Mouse (Mus musculus) bone marrow, adult 2 months (tissue): ENCODE results near the gene Acat1. TPM values are rescaled to one million over a fixed set of nuclear protein-coding genes. Genes with fewer than 3 reads are reported as not detected.
A peak's percentile ranks its signal among the peaks of the same experiment; 100 is the strongest.

Source experiments
- H3K27ac ChIP-seq: fragments of 200-500 bp; 2 replicates; pipeline ENCODE4 v1.5.1; 2012; ENCODE audit warnings: low read depth, mild to moderate bottlenecking, control low read depth, inconsistent platforms, low read length; ENCODE audit not compliant: control insufficient read depth, poor library complexity, insufficient read depth
- H3K4me1 ChIP-seq: fragments of 200-500 bp; 2 replicates; pipeline ENCODE4 v1.6.1; 2011; ENCODE audit warnings: low read length; ENCODE audit not compliant: control insufficient read depth, insufficient read depth
- H3K4me3 ChIP-seq: fragments of 200-500 bp; replicated peaks from 2 replicates; pipeline ENCODE3; 2011; ENCODE audit warnings: mild to moderate bottlenecking, low read depth, low read length, control low read depth; ENCODE audit not compliant: control insufficient read depth
- CTCF ChIP-seq: fragments of 200-500 bp; IDR thresholded peaks from 2 replicates; pipeline ENCODE4 v1.5.1; 2011; ENCODE audit warnings: low read length, control low read depth; ENCODE audit not compliant: control insufficient read depth, insufficient read depth
- POLR2A ChIP-seq: fragments of 200-500 bp; IDR thresholded peaks from 2 replicates; pipeline ENCODE4 v1.6.1; 2011; ENCODE audit warnings: low read depth, mild to moderate bottlenecking, control low read depth, low read length, borderline replicate concordance; ENCODE audit not compliant: control insufficient read depth
- WGBS: fragments of 180-500 bp; shearing (Covaris S2); methylation state at CpG from one replicate; pipeline ENCODE4 v1.1.7; 2018; 5-methylcytosine and 5-hydroxymethylcytosine counted together
- polyA plus RNA-seq: library from polyadenylated mRNA; stranded (reverse); fragments of >200 nt; gene quantifications from 2 replicates; pipeline ENCODE4 v1.2.4, GENCODE M21; 2011; ENCODE audit warnings: low replicate concordance; ENCODE audit not compliant: missing spikeins, insufficient read depth, insufficient read length

Acat1 gene
- 22.7 and 23.0 TPM in 2 replicates for polyA plus RNA-seq

DNA sequence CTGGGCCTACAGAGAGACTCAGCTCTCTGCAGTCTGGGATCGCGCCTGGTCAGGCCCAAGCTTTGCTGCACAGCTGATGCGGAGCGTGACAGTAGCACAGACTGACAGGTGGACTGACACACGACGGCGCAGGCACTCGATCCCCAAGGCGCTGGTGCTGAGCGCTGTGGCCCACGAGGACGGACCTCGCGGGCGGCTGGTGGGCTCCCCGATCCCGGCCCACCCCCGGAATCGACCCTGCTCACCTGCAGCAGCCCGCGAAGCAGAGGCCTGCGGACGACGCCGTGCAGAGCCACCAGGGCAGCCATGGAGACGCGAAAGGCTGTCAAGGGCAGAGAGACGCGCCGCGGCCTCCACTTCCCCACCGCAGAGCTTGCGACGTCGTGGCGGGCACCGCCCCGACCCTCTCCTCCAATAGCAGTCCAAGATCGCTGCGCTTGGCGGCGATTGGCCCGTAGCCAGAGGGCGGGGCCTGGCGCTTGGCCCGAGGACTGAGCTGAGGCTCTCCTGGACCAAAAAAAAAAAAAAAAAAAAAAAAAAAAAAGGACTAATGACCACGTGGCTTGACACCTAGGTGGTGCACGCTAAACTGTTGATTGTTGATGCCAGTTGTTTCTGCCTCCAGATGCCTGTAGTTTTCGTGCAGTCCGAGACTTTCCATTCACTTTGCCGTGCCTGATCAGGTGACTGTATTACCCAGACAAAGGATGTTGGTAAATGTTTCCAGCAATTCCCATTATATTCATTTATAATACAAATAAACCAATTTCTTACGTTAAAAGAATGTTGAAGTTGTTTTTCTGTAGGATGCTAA, at the start of gene Acat1:
Gene Acat1, minus strand, starts transcription at position 415 of the 814 bp plus-strand sequence.
- TF ChIP-seq POLR2A (peak; percentile 80; the same call in 1 of the 2 replicates), CTCF (no peak)
- peak within 1 kb of the TSS; percentile 87 for H3K27ac ChIP-seq
- H3K4me3 ChIP-seq = peak within 1 kb of the TSS; percentile 91
- H3K4me1 ChIP-seq = no peaks in the 10 kb centered on the region; the same call in 1 of the 2 replicates
- WGBS = 1% methylated on average over 52 of the region's 52 CpGs

DNA sequence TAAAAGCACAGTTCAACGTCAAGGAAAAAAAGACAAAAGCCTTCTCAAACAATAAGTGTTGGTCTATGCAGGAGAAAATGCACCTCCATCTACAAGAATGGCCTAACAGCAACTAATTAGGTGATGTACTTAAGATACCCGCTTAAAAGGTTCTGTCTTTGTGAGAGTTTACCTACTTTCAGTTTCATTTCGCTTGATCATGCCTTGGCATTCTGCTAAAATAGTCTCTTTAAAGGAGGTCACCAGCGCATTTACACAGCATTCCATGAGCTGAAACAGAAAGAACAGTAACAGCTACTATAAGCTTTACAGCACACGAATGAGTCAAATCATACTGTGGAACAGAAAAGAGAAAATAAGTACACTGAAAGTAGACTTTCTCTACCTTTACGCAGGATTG, 24.6 kb upstream of the Acat1 start:
- Histone ChIP-seq H3K4me3 (no peak overlapping the region), H3K27ac (no peak overlapping the region), H3K4me1 (no peaks in the 10 kb centered on the region)
- 89% methylated on average over 6 of the region's 6 CpGs for WGBS
- TF ChIP-seq POLR2A (no peak), CTCF (no peak)

DNA sequence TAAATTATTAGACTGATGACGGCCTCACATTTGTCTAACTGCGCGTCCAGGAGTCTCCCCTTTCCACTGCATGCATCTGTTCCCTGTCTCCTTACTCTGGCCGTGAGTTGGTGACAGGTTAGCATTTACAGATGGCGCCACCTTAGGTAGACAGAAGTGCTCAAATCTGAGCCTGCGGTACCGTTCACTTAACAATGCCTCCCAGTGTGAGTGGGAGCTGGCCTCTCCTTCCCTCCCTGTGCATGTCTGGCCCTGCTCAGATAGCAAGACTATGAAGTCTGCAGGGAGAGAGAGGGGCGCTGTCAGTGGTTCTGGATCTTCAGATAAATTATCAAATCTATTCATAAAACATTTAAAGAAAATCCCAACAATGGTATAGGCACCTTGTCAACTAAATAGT, 5.1 kb upstream of the Acat1 start:
- WGBS = 84% methylated on average over 8 of the region's 8 CpGs

DNA sequence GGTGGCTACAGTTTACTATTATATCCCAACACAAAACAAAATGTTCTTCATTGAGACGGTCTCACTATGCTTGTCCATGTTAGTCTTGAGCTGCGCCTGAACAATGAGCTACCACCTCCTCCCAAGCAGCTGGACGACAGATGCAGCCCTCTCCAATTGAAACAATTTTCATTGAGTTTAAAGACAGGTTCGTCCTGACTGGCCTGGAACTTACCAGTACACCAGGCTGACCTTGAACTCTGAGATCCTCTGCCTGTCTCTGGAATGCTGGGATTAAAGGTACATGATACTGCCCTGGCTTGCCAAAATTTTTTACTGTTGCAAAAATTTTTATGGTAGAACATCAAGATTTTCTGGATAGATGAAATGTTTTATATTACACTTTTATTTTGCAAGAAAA, 4.1 kb upstream of the Acat1 start:
- Histone ChIP-seq H3K4me3 (no peak overlapping the region), H3K4me1 (no peaks in the 10 kb centered on the region; the same call in 1 of the 2 replicates), H3K27ac (no peak overlapping the region)
- TF ChIP-seq CTCF = no peak
- 84% methylated on average over 4 of the region's 4 CpGs for WGBS

More for the DNA sequence above, 5.1 kb upstream of the Acat1 start:
- TF ChIP-seq CTCF (no peak), POLR2A (no peak)
- Histone ChIP-seq H3K4me1 (no peaks in the 10 kb centered on the region; the same call in 1 of the 2 replicates), H3K27ac (no peak overlapping the region), H3K4me3 (no peak overlapping the region)

DNA sequence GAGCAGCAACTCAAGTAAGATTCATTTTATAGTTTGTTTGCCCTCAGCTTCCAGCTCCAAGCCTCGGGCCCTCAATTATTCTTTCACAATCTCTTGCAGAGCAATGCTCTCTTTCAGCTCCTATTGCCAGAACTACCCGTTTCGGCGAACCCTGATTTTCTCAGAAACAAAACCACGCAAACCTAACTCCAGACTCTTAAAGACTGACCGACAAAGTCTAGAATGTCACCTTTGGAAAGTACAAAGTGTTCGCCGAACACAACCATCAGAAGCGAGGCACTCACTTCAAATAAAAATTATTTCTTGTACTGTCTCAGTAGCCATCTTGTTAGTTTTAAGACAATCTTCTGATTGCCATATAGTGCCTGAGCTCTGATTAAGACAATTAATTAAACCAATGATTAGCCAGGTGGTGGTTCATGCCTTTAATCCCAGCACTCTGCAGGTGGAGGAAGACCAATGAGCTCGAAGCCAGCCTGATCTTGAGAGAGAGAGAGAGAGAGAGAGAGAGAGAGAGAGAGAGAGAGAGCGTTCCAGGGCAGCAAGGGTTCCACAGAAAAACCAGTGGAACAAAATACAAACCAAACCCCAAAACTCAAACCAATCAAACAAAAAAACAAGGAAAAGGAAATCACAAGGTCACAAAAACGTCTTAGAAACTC, 745 bp downstream of the Acat1 start:
- peak overlapping the region; percentile 87 for H3K27ac ChIP-seq
- TF ChIP-seq POLR2A = no peak
- TF ChIP-seq CTCF = no peak
- WGBS = 41% methylated on average over 12 of the region's 12 CpGs

DNA sequence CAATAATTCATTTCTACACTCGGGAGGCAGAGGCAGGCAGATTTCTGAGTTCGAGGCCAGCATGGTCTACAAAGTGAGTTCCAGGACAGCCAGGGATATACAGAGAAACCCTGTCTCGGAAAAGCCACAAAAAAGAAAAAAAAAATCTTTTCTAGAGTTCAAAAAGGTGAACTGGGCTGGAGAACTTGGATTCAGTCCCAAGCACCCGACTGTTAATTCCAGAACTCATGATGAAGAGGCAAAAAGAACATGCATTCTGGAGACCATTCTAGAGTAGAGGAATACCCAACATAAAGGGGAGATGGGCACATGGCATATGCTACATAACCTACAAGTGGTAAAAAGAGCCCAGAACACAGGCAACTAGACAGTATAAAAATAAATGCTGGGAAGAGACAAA, 2.4 kb downstream of the Acat1 start:
- WGBS = 84% methylated on average over 4 of the region's 4 CpGs
- Histone ChIP-seq H3K4me1 (no peaks in the 10 kb centered on the region; the same call in 1 of the 2 replicates), H3K27ac (no peak overlapping the region), H3K4me3 (no peak overlapping the region)
- no peak for TF ChIP-seq CTCF
- no peak for TF ChIP-seq POLR2A

More for the DNA sequence above, 745 bp downstream of the Acat1 start:
- peak overlapping the region; percentile 91 for H3K4me3 ChIP-seq
- no peaks in the 10 kb centered on the region; the same call in 1 of the 2 replicates for H3K4me1 ChIP-seq

DNA sequence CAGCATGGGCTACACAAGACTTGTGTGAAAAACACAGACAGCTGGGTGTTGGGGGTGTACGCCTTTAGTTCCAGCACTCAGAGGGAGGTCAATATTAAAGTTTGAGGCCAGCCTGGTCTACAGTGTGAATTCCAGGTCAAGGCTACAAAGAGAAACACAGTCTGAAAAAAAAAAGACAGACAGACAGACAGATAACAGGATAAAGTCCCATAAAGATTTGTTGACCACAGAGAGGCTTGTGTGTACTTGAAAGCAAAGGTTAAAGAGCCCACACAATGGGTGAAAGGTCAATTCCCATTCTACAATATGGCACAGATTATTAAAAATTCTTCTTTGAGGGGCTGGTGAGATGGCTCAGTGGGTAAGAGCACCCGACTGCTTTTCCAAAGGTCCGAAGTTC, 3.0 kb downstream of the Acat1 start:
- Histone ChIP-seq H3K4me1 (no peaks in the 10 kb centered on the region; the same call in 1 of the 2 replicates), H3K27ac (no peak overlapping the region), H3K4me3 (no peak overlapping the region)
- WGBS = 87% methylated on average over 3 of the region's 3 CpGs
- TF ChIP-seq POLR2A (no peak), CTCF (no peak)

DNA sequence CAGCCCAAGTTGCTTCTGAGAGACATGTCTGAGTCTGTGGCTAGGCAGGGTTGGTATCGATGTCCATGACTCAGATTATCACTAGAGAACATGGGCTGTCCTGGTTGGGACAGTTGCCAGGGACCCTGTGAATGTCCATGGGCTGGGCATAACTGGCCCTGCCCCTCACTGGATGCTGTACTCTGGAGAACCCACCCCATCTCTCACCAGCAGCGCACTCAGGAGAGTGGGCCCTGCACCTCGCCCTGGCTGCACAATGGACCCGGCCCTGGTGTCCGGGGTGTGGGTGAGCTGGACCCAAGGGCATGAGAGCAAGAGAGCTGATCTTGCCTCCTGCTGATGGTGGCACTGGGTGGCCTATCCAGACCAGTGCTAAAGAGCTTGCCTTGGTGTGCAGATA, 5.2 kb downstream of the Acat1 start:
- no peak overlapping the region for H3K4me3 ChIP-seq
- H3K4me1 ChIP-seq = no peaks in the 10 kb centered on the region
- TF ChIP-seq CTCF (no peak), POLR2A (no peak)
- WGBS = 92% methylated on average over 5 of the region's 5 CpGs
- no peak overlapping the region for H3K27ac ChIP-seq

DNA sequence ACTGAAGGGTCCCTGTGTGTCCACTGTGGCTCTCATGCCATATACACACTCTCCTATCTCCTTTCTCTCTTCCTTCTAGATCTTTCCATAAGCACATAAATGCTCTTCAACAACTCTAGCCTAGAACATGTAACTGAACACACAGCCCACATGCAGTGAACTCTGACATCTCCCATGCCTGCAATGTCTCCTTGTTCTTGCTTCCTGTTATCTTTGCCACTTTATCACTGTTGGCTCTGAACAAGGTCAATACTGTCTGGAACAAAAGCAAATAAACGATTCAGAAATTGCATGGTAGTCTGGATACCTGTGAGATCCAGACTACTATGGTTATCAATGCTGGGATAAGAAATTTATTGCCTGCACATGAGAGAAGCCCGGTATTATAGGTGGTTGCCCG, 6.3 kb downstream of the Acat1 start:
- TF ChIP-seq CTCF (no peak), POLR2A (no peak)
- 78% methylated on average over 3 of the region's 3 CpGs for WGBS
- no peak overlapping the region for H3K4me3 ChIP-seq
- no peak overlapping the region for H3K27ac ChIP-seq
- no peaks in the 10 kb centered on the region for H3K4me1 ChIP-seq
